Comparison of ENCODE assay signal across 9 mouse cellular contexts in the genomic region with DNA sequence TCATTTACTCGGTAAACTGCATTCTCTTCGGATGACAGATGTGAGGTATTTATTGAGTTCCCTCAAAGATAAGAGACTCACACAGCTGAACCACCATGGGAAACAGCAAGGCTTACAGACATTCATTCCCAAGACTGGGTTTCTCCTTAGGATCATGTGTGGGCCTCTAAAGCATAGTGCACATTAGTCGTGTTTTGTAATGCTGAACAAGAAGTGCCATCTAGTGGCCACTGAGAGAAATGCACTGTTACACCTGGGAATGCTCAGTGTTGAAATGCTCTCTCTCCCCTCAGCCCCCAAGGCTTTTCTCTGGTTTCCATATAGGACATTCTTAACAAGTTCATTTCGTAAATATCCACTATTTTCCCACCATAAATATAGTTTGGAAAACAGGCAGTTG. TPM values are rescaled to one million over a fixed set of nuclear protein-coding genes. Genes with fewer than 3 reads are reported as not detected.
A peak's percentile ranks its signal among the peaks of the same experiment; 100 is the strongest.
DNase-seq lines count a peak whose midpoint lies in the region; ATAC-seq and TF ChIP-seq lines count a peak whose summit lies in the region.
"Had no signal": no experiment of that assay in that cellular context is flagged by ENCODE, and none has a peak within 500 bp of the region (broad histone marks: within the 10 kb centered on the region; RNA-seq: fewer than 3 reads in every experiment).

No protein-coding gene starts in this region.

- peak; percentile 49; the same call in 1 of the 2 replicates for TF ChIP-seq CTCF in testis, adult 2 months (IDR thresholded peaks at IDR 0.05; ENCODE audit: control insufficient read depth, insufficient read depth, insufficient replicate concordance, low read depth, low read length)
- TF ChIP-seq CTCF in stomach, postnatal 0 days (IDR thresholded peaks at IDR 0.05; ENCODE audit: low read depth): peak; percentile 96

- no peak overlapping the region for H3K4me3 ChIP-seq in testis, adult 2 months (ENCODE audit: control insufficient read depth, low read depth, low read length)
- H3K4me3 ChIP-seq in midbrain, embryonic 15.5 days: no peak overlapping the region
- H3K4me3 ChIP-seq in stomach, postnatal 0 days (ENCODE audit: low read depth, low read length): no peak overlapping the region

- no peak for TF ChIP-seq POLR2A in testis, adult 2 months (IDR thresholded peaks at IDR 0.05; ENCODE audit: control insufficient read depth, low read depth, low read length)

- no peak overlapping the region for H3K9ac ChIP-seq in midbrain, embryonic 15.5 days
- H3K9ac ChIP-seq in stomach, postnatal 0 days (ENCODE audit: low read length): no peak overlapping the region

- H3K4me2 ChIP-seq in midbrain, embryonic 15.5 days: no peak overlapping the region
- H3K4me2 ChIP-seq in stomach, postnatal 0 days (replicated peaks; ENCODE audit: low read depth): no peak overlapping the region

- no peaks in the 10 kb centered on the region for H3K36me3 ChIP-seq in testis, adult 2 months (ENCODE audit: control insufficient read depth, insufficient read depth, low read length)
- no peaks in the 10 kb centered on the region for H3K36me3 ChIP-seq in midbrain, embryonic 15.5 days (replicated peaks)
- peaks cover 2% of the 10 kb centered on the region; the same call in 1 of the 2 replicates for H3K36me3 ChIP-seq in stomach, postnatal 0 days (ENCODE audit: control insufficient read depth, insufficient read depth, low read length)

- ATAC-seq in midbrain, embryonic 15.5 days (replicated peaks): peak; percentile 73
- ATAC-seq in stomach, postnatal 0 days (ENCODE audit: low FRiP score, low TSS enrichment): peak; percentile 51

- no peaks in the 10 kb centered on the region for H3K9me3 ChIP-seq in midbrain, embryonic 15.5 days
- H3K9me3 ChIP-seq in stomach, postnatal 0 days (ENCODE audit: control insufficient read depth, low read length): no peaks in the 10 kb centered on the region

- TF ChIP-seq EP300 in stomach, postnatal 0 days (optimal IDR thresholded peaks at IDR 0.05): no peak

- no peaks in the 10 kb centered on the region for H3K4me1 ChIP-seq in testis, adult 2 months (ENCODE audit: control insufficient read depth, insufficient read depth, low read length)
- H3K4me1 ChIP-seq in midbrain, embryonic 15.5 days: no peaks in the 10 kb centered on the region
- H3K4me1 ChIP-seq in stomach, postnatal 0 days (replicated peaks; ENCODE audit: control insufficient read depth, insufficient read depth): no peaks in the 10 kb centered on the region

- no peaks in the 10 kb centered on the region for H3K27me3 ChIP-seq in testis, adult 2 months (ENCODE audit: control insufficient read depth, insufficient read depth, low read length)
- no peaks in the 10 kb centered on the region for H3K27me3 ChIP-seq in midbrain, embryonic 15.5 days (replicated peaks)
- H3K27me3 ChIP-seq in stomach, postnatal 0 days (ENCODE audit: control insufficient read depth, insufficient read depth, low read length): no peaks in the 10 kb centered on the region

- DNase-seq in testis, postnatal 14 days (ENCODE audit: low spot score): no peak
- DNase-seq in cerebellum, postnatal 14 days: peak; percentile 79 to 83
- peak; percentile 36 for DNase-seq in gastrocnemius, postnatal 10 days
- peak; percentile 59 for DNase-seq in kidney, adult 18-20 months
- DNase-seq in left cerebral cortex, postnatal 4 days: peak; percentile 58
- peak; percentile 45 for DNase-seq in stomach, postnatal 0 days (ENCODE audit: low spot score)

- intact Hi-C loops in left cerebral cortex, postnatal 4 days (cut with DNase I): loop anchor here (2.0 kb wide), 1 partner anchor 212 kb away; no protein-coding TSS in a partner anchor

- 50% methylated on average over 4 of the region's 4 CpGs for WGBS in midbrain, embryonic 15.5 days
- 39% methylated on average over 4 of the region's 4 CpGs for WGBS in stomach, postnatal 0 days

- H3K27ac ChIP-seq in testis, adult 2 months (ENCODE audit: control insufficient read depth, insufficient read depth, low read depth, low read length): no peak overlapping the region
- H3K27ac ChIP-seq in midbrain, embryonic 15.5 days: no peak overlapping the region
- no peak overlapping the region for H3K27ac ChIP-seq in stomach, postnatal 0 days (replicated peaks)
- H3K27ac ChIP-seq: macrophage had no signal

RNA-seq across cellular contexts. Expression of gene Map7, which starts 23.0 kb away (rescaled TPM):
- polyA plus RNA-seq in testis, adult 2 months (2012; rRNA removed): 82.2 and 92.8 TPM in 2 replicates
- 1 to 10 TPM; 1.9 to 2.0 TPM for total RNA-seq in gastrocnemius, postnatal 10 days (2021)
- total RNA-seq in left cerebral cortex, postnatal 4 days (2021): 10 to 100 TPM; 12.6 to 19.4 TPM
- polyA plus RNA-seq in midbrain, embryonic 15.5 days (2015; fragmentation: Nextera tagmentation; extraction: Ambion mirVana): 6.6 and 7.7 TPM in 2 replicates
- polyA plus RNA-seq in stomach, postnatal 0 days (2015; fragmentation: Nextera tagmentation; extraction: Ambion mirVana): 23.0 TPM in 2 replicates
